Mouse (Mus musculus): ENCODE measurements around the gene Crp.

- no peak for TF ChIP-seq CTCF (IDR thresholded peaks at IDR 0.05; ENCODE audit: extremely low read depth, insufficient read length, insufficient replicate concordance, low read depth, low read length)
- TF ChIP-seq POLR2A (IDR thresholded peaks at IDR 0.05; ENCODE audit: low read depth, low read length): no peak
These were observed 27.1 kb upstream of the Crp start for GRCm38 (mm10) chr1:172670716-172671115.
